16 mouse cellular contexts compared by ENCODE assay signal in the genomic region with DNA sequence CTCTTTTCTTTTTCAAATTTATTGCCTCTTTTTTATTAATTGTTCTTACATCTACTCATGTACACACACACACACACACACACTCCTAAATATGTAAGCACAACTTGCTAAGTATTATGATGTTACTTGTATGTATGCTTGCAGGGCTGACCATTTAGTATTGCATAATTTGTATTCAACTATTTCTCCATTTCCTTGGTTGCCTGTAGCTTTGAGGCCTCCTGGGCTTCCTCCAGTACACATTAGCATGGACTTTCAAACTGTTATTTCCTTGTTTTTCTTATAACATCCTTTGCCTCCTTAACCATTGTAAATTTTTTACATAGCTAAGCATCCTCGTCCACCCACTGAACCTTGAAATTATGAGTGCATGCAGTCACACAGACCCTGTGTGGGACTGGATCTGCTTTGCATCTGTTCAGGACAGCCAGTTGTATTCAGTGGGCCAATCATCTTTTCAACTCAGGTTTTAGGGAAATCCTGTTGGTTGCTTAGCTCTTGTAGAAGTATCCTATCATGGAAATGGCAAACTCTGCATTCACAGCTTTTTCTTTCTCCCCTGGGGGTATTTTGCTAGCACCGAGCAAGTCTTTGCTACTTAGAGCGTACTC.
DNase-seq lines count a peak whose midpoint lies in the region; ATAC-seq lines count a peak whose summit lies in the region.
"Had no signal": no experiment of that assay in that cellular context is flagged by ENCODE, and none has a peak within 500 bp of the region (broad histone marks: within the 10 kb centered on the region; RNA-seq: fewer than 3 reads in every experiment).

No protein-coding gene starts in this region.

- H3K27me3 ChIP-seq in embryonic facial prominence, embryonic 14.5 days (replicated peaks; ENCODE audit: control insufficient read depth, insufficient read depth, low read length) = no peaks in the 10 kb centered on the region
- H3K27me3 ChIP-seq in kidney, embryonic 16.5 days (ENCODE audit: insufficient read depth, low read length) = no peaks in the 10 kb centered on the region
- H3K27me3 ChIP-seq: forebrain, embryonic 12.5 days; limb, embryonic 12.5 days; liver, embryonic 15.5 days had no signal

- peak; percentile 53; the same call in 1 of the 2 replicates for ATAC-seq in embryonic facial prominence, embryonic 14.5 days (ENCODE audit: low read depth)
- ATAC-seq in kidney, embryonic 16.5 days (ENCODE audit: low FRiP score, low TSS enrichment) = peak; percentile 59; the same call in 1 of the 2 replicates
- no peak for ATAC-seq in erythroid progenitor cell, adult 5-6 weeks (replicated peaks; ENCODE audit: low FRiP score, poor library complexity, severe bottlenecking)
- ATAC-seq: inflammation-experienced regulatory T-cells, adult 6 months had no signal

- H3K9me3 ChIP-seq in embryonic facial prominence, embryonic 14.5 days (ENCODE audit: control insufficient read depth, low read length) = no peaks in the 10 kb centered on the region
- no peaks in the 10 kb centered on the region for H3K9me3 ChIP-seq in kidney, embryonic 16.5 days (ENCODE audit: low read length)
- H3K9me3 ChIP-seq: forebrain, embryonic 12.5 days; hindbrain, embryonic 10.5 days; limb, embryonic 12.5 days; liver, embryonic 15.5 days had no signal

- no peak overlapping the region for H3K4me2 ChIP-seq in embryonic facial prominence, embryonic 14.5 days (ENCODE audit: low read depth, low read length)
- no peak overlapping the region for H3K4me2 ChIP-seq in kidney, embryonic 16.5 days (replicated peaks; ENCODE audit: low read depth, low read length)
- H3K4me2 ChIP-seq: forebrain, embryonic 12.5 days; limb, embryonic 12.5 days; liver, embryonic 15.5 days had no signal

- no peaks in the 10 kb centered on the region for H3K36me3 ChIP-seq in embryonic facial prominence, embryonic 14.5 days (ENCODE audit: control insufficient read depth, insufficient read depth, low read length)
- H3K36me3 ChIP-seq in kidney, embryonic 16.5 days (ENCODE audit: insufficient read depth, low read length) = no peaks in the 10 kb centered on the region
- H3K36me3 ChIP-seq: forebrain, embryonic 12.5 days; hindbrain, embryonic 10.5 days; limb, embryonic 12.5 days; liver, embryonic 15.5 days had no signal

- WGBS in embryonic facial prominence, embryonic 14.5 days = 21% methylated on average over 3 of the region's 3 CpGs
- WGBS in kidney, embryonic 16.5 days = 39% methylated on average over 3 of the region's 3 CpGs

- DNase-seq in lung, postnatal 10 days = peak; percentile 10
- DNase-seq in lung, postnatal 36 days = no peak
- peak; percentile 57 for DNase-seq in embryonic facial prominence, embryonic 14.5 days (ENCODE audit: low spot score)
- no peak for DNase-seq in adrenal gland, postnatal 10 days
- no peak for DNase-seq in layer of hippocampus, adult 11-12 months (ENCODE audit: low spot score)
- DNase-seq: cerebellum, adult 9-11 months; gastrocnemius, postnatal 14 days; layer of hippocampus, postnatal 36 days; right cerebral cortex, postnatal 25 days had no signal

- H3K27ac ChIP-seq in embryonic facial prominence, embryonic 14.5 days (replicated peaks; ENCODE audit: low read depth, low read length) = no peak overlapping the region
- H3K27ac ChIP-seq in kidney, embryonic 16.5 days (ENCODE audit: low read length) = peak overlapping the region; percentile 41; the same call in 1 of the 2 replicates
- H3K27ac ChIP-seq: forebrain, embryonic 12.5 days; hindbrain, embryonic 10.5 days; limb, embryonic 12.5 days; liver, embryonic 15.5 days had no signal

- H3K4me3 ChIP-seq in embryonic facial prominence, embryonic 14.5 days (ENCODE audit: low read depth, low read length) = no peak overlapping the region
- H3K4me3 ChIP-seq in kidney, embryonic 16.5 days (ENCODE audit: low read length) = no peak overlapping the region
- H3K4me3 ChIP-seq: forebrain, embryonic 12.5 days; hindbrain, embryonic 10.5 days; limb, embryonic 12.5 days; liver, embryonic 15.5 days had no signal

- peaks cover 28% of the 10 kb centered on the region for H3K4me1 ChIP-seq in embryonic facial prominence, embryonic 14.5 days (ENCODE audit: control insufficient read depth, insufficient read depth, low read length)
- peaks cover 13% of the 10 kb centered on the region for H3K4me1 ChIP-seq in kidney, embryonic 16.5 days (ENCODE audit: insufficient read depth, low read length)
- H3K4me1 ChIP-seq: hindbrain, embryonic 10.5 days had no signal

- no peak overlapping the region for H3K9ac ChIP-seq in embryonic facial prominence, embryonic 14.5 days (ENCODE audit: low read depth, low read length)
- no peak overlapping the region for H3K9ac ChIP-seq in kidney, embryonic 16.5 days (replicated peaks; ENCODE audit: low read length)
- H3K9ac ChIP-seq: forebrain, embryonic 12.5 days; limb, embryonic 12.5 days; liver, embryonic 15.5 days had no signal

Comparison
In these comparisons a context has a peak if more than half of its experiments do, and no peak if none do; other contexts are left out.
1. DNase-seq: peak in lung, postnatal 10 days (single experiment) and embryonic facial prominence, embryonic 14.5 days (single experiment); none in lung, postnatal 36 days (single experiment), adrenal gland, postnatal 10 days (single experiment) and layer of hippocampus, adult 11-12 months (single experiment).